ENCODE assay signal across 1 mouse cellular context in genomic region chr14:33202161-33202560, GRCm38 (mm10).
TF ChIP-seq lines count a peak whose summit lies in the region.

No protein-coding gene starts in this region.

TF ChIP-seq in CH12.LX, 34 proteins besides CTCF, POLR2A, EP300 and RAD21 (continued from another document):
- TF ChIP-seq PAX5 (IDR thresholded peaks at IDR 0.05; ENCODE audit: low read length): no peak
- no peak for TF ChIP-seq MEF2A (IDR thresholded peaks at IDR 0.05; ENCODE audit: borderline replicate concordance, low read depth, low read length)
- no peak for TF ChIP-seq UBTF (IDR thresholded peaks at IDR 0.05; ENCODE audit: low read depth, low read length)
- TF ChIP-seq TBP (conservative IDR thresholded peaks at IDR 0.05; ENCODE audit: low read depth, low read length): no peak
- no peak for TF ChIP-seq BHLHE40 (IDR thresholded peaks at IDR 0.05; ENCODE audit: low read depth, low read length)
- no peak for TF ChIP-seq MAX (IDR thresholded peaks at IDR 0.05; ENCODE audit: low read length)
- no peak for TF ChIP-seq NRF1 (IDR thresholded peaks at IDR 0.05; ENCODE audit: low read depth, low read length)
- TF ChIP-seq JUND (conservative IDR thresholded peaks at IDR 0.05; ENCODE audit: low read depth, low read length): no peak
- no peak for TF ChIP-seq ETS1 (conservative IDR thresholded peaks at IDR 0.05; ENCODE audit: low read depth, low read length)
- TF ChIP-seq JUN (IDR thresholded peaks at IDR 0.05; ENCODE audit: insufficient read depth, low read depth, low read length): no peak
- no peak for TF ChIP-seq ZNF384 (IDR thresholded peaks at IDR 0.05; ENCODE audit: low read depth, low read length)
- no peak for TF ChIP-seq CHD2 (IDR thresholded peaks at IDR 0.05; ENCODE audit: low read length)
